Mouse (Mus musculus): Measurements from ENCODE around the gene Hexa.

The Hexa gene

DNA sequence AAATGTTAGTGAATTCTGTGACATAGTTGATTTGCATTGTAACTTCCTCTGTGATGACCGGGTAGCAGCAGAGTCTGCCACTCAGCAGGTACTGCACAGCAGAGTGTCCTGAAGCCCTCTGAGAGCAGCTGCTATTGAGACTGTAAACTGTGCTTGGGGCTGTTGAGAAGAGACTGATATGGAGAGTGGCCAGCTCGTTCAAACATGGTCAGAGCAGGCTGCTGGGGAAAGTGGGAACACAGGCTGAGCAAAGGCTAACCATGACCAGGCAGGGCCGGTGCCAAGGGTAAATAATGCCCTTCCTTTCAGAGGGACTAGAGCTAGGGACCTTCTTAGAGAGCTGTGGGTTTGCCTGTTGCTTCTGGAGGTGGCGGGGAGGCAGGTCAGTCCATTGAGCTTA, 14.4 kb downstream of the Hexa start:
- no peak for DNase-seq

DNA sequence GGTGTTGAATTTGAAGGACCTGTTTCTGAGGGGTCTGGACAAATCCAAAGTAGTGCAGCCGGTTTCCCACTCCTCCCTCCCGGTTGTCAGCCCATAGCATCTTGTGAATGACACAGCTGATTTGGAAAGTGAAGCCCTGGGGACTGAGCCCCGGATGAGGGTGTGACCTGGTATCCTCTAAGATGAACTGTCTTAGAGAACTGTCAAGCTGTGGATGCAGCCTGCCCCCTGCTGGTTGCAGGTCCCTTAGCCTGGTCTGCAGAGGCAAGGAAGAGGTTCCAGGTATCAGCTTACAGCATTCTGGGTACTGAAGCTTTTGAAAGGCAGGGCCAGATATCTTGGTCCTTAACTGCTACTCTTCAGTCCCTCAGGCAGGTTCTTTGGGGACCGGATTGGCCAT, 26.3 kb downstream of the Hexa start:
- peak; percentile 88 for DNase-seq

DNA sequence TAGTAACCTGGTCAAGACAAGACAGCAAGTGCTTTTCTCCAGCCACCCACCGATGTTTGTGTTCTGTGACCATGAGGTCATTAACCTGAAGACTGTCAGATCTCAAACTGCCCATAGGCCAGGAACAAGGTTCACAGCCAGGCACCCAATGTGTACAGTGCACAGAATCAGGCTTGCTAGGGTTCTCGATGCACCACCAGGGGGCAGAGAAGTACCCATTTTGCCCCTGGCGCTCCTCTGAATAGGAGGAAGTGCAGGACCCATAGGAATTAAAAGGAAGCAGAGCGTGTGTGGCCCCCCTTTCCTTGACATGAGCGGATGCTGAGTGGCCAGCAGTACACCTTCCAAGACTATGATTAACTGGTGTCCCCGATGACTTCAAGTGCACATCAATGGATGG, 27.8 kb downstream of the Hexa start:
- DNase-seq, result peak; percentile 82

DNA sequence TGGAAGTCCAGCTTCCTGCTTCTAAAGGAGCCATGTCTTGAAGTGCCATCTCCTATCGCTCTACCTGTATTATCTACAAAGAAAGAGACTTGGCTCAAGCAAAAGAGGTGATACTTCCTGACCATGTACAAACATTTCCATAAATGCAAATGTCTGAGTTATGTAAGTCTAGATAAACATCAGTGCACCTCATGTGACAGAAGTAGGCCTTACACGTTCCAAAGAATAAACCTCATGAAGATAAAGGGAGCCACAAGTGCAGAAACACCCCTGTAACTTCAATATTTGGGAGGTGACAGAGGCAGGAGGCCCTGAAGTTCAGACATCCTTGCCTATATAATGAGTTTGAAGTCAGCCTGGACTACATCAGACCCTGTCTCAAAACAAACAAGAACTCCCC, 32.5 kb downstream of the Hexa start:
- DNase-seq, result no peak

DNA sequence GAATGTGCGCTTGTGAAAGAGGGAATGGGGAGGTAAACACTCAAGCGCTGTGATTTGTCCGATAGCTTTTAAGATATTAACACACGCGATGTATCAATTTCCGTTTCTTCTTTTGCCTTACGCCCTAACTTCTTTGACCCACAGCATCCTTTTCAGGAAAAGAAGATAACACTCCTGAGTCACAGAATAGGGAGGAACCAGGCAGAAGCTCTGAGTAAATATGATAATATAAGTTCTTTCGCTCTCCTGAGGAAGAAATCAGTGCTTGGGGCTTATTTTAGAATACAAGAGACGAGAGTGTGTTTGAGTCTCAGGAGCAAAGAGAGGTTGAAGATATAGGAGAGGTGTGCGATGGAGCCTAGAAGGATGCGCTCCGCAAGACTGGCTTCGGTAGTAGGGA, 38.1 kb downstream of the Hexa start:
- no peak for DNase-seq

DNA sequence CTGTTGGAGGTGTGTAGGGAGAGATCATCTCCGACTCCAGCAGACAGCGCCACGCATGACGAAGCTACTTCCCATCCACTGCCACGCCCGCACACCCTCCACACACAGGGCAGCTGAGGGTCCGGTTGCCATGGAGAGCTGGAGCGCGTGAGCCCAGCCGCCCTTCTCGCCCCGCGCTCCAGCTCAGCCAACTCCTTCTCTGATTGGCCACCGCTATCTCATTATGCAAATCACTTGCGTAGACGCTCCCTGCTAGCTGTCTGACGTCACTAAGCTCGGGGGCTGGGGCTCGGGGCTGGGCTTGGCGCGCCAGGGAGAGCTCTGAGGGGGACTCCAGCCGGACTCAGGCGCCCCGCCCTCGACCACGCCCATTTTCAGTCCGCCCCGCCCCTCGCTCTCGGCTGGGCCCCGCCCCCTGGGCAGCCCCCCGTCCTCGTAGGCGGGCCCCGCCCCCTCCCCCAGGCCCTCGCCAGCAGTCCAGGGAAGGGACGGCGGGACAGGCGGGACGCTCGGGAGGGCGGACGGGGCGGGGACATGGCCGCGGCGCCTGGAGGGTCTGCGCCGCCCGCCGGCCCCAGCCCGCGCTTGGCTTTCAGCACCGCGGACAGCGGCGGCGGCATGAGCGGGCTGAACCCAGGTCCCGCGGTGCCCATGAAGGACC, 38.6 kb downstream of the Hexa start, which contains the start of gene Celf6:
Gene Celf6 (plus strand): TSS at position 74 of the 661 bp plus-strand sequence.
- DNase-seq, result peak; percentile 96

DNA sequence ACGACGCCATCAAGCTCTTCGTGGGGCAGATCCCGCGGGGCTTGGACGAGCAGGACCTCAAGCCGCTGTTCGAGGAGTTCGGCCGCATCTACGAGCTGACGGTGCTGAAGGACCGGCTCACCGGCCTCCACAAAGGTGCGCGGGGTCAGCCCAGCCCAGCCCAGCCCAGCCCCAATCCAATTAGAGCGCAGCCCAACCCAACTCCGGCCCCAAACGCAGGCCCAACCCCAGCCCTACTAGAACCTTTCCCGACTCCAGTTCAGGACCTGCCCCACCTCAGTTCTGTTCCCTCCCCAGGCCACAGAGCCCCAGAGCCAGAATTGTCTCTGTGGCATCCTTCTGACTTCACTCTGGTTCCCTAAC, 39.1 kb downstream of the Hexa start:
- DNase-seq, result no peak

DNA sequence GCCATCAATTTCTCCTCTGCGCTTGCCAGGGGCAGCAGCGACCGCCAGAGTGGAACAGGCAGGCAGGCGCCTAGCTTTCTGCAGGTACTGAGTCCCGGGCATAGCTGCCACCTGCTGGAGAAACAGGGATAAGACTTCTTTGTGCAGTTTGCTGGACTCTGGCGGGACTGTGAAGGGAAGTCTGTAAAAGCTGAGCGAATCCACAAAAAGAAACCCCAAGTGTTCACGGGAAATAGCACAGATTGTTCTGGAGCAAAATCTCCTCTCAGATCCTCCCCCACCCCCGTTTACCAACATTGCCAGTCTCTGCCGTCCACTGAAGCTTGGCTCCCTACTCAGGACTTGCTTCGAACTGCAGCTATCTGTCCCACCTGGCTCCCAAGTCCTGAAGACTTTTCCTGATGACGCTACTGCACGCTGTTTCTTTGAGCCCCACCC, 45.5 kb downstream of the Hexa start:
- peak; percentile 86 for DNase-seq

DNA sequence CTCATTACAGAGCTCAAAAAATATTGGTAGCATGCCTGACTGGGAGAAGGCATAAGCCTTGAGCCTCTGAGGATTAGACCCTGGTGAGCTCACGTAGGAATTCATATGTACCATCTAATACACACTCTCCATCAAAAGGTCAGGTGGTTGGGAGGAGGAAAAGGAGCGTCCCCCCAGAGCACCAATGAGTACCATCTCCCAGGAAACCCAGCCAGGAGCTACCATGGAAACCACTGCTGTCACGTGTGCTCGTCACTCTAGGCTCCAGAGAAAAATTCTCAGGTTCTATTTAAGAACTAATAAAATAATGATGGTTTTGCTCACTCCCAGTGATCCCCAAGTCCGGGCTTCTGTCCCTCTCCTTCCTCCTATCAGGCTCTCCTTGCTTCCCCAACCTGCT, 48.9 kb downstream of the Hexa start:
- no peak for DNase-seq

DNA sequence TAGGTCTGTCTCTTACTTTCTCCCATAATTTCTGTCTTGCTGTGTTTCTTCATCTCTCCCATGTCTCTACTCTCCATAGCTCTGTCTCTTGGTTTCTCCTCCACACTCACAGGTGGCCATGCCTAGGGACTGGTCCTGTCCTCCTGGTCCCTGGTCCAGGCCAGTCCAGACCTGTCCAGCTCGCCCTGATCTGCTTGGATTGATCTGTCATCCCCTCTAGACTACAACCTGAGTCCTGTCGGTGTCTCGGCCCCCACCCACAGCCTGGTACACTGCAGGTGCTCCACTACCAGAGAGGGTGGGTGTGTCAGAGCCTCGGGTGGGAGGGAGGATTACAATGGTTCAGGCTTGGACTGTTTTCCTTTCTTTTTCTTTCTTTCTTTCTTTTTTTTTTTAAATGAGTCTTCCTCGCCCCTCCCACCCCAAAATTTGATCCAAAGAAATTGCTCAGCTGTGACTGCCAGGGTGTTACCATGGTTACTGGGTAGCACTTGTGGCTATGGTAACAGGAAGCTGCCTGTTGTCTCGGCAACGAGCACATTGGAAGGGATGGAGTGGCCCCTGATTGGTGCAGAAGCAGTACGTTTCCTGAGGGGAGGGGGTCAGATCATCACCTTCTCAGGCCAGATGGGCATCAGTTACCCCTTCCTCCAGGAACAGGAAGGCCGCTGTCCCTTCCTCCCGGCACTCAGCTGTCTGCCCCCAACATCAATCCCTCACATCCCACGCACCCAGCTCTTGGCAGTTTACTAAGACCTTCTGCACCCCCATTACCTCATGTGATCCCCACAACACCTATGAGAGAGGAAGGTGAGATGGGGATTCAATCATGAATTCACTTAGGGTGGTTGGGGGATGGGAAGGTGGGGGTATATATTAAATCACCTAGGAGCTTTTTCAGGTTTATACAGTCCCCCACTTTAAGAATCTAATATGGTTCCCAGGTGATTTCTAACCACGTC, 49.7 kb downstream of the Hexa start:
- DNase-seq, result no peak

DNA sequence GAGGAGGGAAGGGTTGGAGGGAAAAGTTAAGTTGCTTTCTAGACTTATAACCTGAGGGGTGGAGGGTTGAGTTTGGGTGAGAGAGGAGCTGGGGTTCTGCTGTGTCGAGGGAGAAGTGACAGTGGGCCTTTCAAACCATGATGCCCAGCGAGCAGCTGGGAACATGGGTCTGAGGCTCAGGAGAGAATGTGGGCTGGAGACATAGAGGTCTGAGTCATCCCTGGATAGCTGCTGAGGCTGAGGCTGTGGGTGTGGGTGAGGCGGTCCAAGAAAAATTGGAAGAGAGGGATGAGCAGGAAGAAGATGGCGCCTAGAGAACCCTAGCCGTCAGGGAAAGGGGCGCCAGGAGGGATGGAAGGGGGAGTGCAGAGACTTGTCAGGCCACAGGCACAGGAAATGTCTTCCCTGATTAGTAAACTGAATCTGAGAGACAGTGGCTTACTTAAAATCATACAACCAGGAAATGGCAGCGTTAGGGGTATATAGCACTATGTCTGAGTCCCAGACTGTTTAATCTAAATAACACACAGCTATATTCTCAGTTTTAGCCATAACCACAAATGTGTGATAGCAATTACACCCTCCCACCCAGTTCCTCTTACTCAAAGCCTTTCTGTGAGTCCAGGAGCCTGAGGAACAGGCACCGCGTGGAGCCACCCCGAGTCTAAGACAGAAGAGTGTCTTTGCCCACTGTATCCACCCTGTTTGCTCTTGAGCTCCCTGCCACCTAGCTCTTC, 50.5 kb downstream of the Hexa start:
- no peak for DNase-seq

DNA sequence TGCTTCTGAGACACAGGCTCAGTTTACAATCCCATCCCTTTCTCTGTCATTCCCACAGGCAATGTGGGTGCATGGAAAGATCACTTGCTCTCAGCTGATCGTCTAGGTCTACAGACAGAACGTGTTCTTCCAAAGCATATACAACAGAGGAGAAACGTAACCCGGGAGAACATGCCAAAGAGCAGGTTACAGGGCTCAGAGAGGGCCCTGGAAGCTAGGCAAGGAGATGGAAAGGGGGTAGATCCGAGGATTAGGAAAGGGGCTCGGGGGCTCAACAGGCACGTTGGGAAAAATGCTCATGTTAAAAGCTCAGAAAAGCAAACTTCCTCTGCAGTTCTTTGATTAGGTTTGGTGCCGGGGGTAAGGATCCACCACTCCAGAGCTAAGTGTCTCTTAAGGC, 62.3 kb downstream of the Hexa start:
- DNase-seq, result no peak

DNA sequence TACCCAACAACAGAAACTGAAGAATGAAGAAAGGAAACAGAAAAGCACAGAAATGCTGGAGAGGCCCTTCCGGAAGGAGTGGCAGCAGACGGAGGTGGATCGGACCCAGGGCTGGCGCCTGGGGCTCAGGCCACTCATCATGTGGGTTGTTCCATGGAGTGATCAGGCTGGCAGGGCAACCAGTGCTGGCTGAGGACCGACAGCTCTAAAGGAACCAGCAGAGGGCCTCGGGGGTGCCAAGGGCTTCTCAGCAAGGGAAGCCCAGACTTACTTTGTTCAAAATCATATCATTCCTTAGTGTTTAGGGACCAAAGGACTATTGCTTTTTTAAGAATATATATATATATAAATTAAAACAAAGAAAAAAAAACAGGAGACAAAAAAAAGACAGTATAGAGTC, 66.6 kb downstream of the Hexa start:
- no peak for DNase-seq

DNA sequence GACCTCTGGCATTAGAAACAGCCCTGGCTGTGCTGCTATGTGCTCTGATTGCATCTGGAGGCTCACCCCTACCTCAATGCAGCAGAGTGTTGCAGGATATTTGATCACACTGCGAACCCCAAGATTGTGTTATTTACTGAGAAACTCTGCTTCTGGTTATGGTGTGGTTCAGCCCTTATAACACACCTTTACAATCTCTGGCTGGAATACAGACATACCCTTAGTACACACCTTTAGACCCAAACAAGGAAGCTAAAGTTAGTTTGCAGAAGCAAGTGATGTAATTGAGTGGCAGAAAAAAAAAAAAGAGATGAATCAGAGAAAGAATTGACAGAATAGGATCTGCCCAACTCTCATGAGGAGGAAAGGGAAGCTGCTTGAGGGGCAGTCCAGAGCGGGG, 71.6 kb downstream of the Hexa start:
- DNase-seq, result no peak

Data from kidney, postnatal 10 days (tissue).